Mouse (Mus musculus): ENCODE data around the gene Grin3a. TPM values are rescaled to one million over a fixed set of nuclear protein-coding genes. Genes with fewer than 3 reads are reported as not detected.

Gene Grin3a
- 10.9 and 16.9 TPM in 2 replicates for polyA plus RNA-seq (2012; rRNA removed)

DNA sequence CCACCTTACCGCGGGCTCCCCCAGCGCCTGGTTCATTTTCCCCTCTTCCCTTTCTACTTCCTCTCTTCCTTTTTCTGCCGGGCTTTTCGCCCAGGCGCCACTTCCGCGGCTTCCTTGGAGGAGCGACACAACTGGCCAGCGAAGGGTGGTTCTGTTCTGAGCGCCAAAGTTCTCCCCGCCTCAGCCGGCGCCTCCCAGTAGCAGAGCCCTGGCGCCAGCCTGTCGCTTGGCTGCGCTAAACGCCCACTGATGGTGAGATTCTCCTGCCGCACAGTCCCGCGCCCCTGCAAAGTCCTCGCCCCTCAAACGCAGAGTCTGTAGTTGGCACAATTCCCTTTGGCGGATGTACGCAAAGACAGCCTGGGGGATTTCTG is at the start of gene Grin3a:
TSS of gene Grin3a (minus strand) at position 133 of the 374 bp plus-strand sequence.
- peak; percentile 42 to 81 for DNase-seq (ENCODE audit: extremely low spot score in 1 of 2, low spot score in 1 of 2)

DNA sequence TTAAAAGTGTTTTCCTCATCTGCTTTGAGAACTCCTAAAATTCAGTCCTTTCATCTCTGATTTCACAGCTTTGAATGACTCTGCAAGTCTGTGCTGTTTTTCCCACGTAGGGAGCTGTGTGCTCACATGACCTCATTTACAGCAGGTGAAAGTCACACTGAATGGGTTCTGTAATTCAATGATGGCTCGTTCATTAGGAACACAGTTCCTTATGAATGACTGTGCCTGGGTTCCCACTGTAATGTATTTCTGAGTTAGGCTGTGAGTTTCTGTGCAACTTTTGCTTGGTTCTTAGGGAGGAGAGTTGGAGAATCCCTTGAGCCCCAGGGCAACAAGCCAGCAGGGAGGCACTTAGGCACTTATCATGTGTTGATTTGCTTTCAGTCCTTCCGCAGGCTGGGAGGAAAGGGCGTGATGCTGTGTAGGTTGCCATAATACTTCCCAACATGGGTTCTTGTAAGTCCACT is 46.3 kb upstream of the Grin3a start:
- no peak for DNase-seq (ENCODE audit: extremely low spot score in 1 of 2, low spot score in 1 of 2)

- no peak for DNase-seq (ENCODE audit: extremely low spot score in 1 of 2, low spot score in 1 of 2)
Measured at GRCm38 (mm10) chr4:49877084-49877483, 31.5 kb upstream of the Grin3a start.

DNA sequence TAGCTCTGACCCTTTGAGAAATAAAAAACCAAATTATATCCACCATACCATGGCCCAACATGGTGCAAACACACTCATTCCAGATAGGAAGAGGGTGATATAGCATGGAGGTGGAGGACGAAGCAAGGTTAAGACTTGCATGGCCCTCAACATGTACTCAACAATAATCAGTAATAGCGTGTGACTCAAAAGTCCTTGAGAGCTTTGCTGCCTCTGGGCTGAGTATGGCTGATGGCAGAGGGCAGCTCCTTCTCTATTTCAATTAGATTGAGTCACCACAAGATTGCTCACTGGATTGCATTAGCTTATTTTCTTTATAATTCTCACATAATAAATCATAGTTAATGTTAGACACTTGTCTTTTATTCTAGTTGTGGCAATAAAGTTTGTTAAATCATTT is 15.1 kb upstream of the Grin3a start:
- DNase-seq (ENCODE audit: extremely low spot score in 1 of 2, low spot score in 1 of 2): no peak

DNA sequence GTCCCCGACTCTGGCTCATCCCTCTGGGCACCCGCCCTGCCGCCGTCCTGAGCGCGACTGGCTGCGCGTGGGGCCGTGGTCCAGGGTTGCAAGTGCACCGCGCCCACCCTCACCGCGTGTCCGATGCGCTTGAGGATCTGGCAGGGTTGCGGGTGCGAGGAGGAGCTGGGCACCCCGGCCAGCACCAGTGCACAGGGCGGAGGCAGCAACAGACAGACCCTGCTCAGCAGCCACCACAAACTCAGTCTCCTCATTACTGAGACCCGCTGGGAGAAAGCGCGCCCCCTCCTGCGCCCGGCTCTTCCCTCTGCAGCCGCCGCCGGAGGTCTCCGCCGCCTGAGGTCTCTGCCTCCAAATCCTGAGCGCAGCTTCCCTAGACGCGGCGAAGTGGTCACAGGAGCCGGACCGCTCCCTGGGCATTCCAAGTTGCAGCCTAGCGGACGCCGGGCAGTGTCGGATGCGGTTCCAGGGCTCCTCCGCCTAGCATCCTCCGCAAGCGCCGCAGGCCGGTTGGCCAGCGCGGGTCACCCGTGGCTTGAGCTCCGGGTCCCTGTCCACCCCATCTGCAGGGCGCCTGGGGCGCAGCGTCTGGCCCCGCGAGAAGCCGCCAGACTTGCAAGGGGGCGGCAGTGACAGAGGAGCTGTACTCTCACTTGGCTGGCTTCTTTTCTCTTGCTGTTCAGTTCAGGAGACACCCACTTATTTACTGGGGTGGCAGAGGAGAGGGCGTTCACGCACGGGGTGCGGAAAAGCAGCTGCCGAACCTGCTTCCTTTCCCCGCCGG is 524 bp downstream of the Grin3a start:
- no peak for DNase-seq (ENCODE audit: extremely low spot score in 1 of 2, low spot score in 1 of 2)

DNA sequence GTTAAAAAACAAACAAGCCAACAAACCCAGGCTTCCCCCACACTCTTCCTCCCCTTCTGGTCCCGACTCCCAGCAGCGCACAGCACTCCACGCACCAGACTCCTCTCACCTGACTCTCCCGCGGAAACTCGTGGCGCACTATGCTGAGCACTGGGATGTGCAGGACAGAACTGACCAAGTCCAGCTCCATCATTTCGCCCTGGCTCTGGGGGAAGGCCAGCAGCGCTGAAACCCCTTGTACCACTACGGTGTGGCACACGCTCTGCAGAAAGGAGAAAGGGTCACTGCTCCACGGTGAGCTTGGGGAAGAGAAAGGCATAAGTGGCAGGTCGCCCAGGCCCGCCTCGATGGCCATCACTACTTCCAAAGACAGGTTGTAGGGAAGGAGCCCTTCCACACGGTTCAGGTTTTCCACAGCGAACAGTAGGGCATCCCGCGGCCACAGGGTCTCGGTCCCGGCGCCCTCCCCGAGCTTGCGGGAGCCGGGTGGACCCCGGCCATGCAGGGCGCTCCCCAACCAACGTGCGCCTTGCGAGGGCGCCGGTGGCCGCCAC is 1.2 kb downstream of the Grin3a start:
- peak in 1 of 2 experiments; percentile 43 for DNase-seq (ENCODE audit: extremely low spot score in 1 of 2, low spot score in 1 of 2)

DNA sequence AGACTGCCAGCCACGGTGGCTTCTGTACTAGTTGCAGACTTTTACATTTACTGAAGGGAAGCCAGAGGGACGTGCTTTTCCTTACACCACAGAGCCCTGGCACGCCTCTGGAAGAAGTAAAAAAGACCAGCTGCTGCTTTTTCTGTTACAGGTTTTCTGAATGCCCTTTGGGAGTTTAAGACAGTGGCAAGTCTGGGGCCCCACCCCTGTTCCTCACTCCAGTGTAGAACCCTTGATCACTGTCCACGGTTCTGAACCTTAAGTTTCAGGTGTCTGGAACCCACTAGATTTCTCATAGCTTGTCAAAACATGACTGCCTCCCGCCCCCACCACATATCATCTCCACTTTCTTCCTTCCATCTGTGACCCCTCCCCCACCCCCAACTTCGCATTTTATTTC is 1.8 kb downstream of the Grin3a start:
- DNase-seq (ENCODE audit: extremely low spot score in 1 of 2, low spot score in 1 of 2): peak in 1 of 2 experiments; percentile 8

GRCm38 (mm10) chr4:49832035-49832434 is 13.5 kb downstream of the Grin3a start:
- peak in 1 of 2 experiments; percentile 33 for DNase-seq (ENCODE audit: extremely low spot score in 1 of 2, low spot score in 1 of 2)

GRCm38 (mm10) chr4:49813852-49814251 is 31.7 kb downstream of the Grin3a start:
- DNase-seq (ENCODE audit: extremely low spot score in 1 of 2, low spot score in 1 of 2): no peak

GRCm38 (mm10) chr4:49806791-49807190 is 38.8 kb downstream of the Grin3a start:
- DNase-seq (ENCODE audit: extremely low spot score in 1 of 2, low spot score in 1 of 2): no peak

GRCm38 (mm10) chr4:49799338-49799737 is 46.2 kb downstream of the Grin3a start:
- no peak for DNase-seq (ENCODE audit: extremely low spot score in 1 of 2, low spot score in 1 of 2)

DNA sequence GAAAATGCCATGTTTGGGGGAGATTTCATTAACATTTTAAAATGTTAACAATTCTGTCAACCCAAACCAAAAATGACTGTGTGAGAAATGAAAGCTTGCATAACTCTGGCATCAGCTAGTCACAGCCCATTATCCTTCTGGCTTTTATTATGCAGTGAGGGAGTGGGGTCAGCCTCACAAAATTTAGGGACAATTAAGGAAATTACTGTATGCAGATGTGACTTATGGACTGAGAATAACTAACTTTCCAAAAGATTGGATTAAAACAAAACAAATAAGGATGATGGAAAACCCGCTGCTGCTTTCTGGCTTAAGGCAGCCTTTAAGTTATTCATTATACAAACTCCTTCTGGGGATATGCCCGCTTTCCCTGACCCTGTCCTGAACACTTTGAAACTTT is 56.6 kb downstream of the Grin3a start:
- no peak for DNase-seq (ENCODE audit: extremely low spot score in 1 of 2, low spot score in 1 of 2)

DNA sequence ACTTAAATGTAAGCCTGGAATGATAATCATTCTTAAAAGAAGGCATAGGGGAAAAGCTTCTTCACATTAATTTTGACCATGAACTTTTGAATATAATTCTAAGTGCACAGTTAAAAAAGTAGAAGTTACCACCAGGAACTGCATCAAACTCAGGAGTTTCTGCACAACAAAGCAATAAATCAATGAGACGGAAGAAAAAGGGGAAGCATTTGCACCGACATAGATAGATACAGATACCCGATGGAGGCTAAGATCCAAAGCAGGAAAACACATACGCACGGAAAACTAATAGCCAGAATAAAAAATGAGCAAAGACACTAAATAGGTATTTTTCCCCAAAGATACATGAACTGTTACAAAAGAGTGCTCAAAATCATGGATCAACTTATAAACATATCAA is 102.7 kb downstream of the Grin3a start:
- DNase-seq (ENCODE audit: extremely low spot score in 1 of 2, low spot score in 1 of 2): no peak

- no peak for DNase-seq (ENCODE audit: extremely low spot score in 1 of 2, low spot score in 1 of 2)
Measured at GRCm38 (mm10) chr4:49741942-49742341, 103.6 kb downstream of the Grin3a start.

- peak in 1 of 2 experiments; percentile 15 for DNase-seq (ENCODE audit: extremely low spot score in 1 of 2, low spot score in 1 of 2)
Measured at GRCm38 (mm10) chr4:49740796-49741766, 104.5 kb downstream of the Grin3a start.

DNA sequence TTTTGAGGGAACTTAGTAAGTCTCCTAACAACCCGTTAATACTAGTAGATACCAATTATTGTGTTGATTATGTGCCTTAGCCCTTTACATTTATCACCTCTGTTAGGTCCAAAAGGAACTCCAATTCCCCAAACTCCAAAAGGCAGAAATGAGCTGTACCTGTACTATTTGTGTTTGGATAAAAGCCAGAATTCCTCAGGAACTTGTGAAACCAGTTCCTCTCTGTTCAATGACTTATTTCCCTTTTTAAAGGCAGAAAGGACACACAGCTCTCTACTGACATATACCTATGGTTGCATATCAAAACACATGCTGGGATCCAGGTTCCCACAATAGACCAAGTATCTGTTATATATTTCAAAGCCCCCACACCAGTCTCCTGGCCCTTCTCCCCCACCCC is 106.0 kb downstream of the Grin3a start:
- no peak for DNase-seq (ENCODE audit: extremely low spot score in 1 of 2, low spot score in 1 of 2)

DNA sequence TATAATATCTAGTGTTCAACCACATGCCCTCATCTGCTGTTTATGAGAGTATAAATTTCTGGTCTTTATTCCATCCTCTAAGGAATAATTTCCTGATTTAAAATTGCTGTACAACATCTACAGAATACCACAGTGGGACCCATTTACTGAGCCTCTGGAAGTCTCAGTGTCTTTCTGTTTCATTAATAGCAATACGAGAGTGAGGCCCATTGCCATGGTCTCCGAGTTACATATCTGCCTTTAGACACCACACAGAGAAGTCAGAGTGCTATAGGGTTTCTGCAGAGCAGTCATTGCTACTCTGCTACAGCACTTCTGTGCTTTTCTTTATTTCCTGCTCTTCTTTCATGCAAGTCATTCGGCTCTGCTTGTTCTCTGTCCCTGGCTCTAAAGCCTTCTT is 116.2 kb downstream of the Grin3a start:
- DNase-seq (ENCODE audit: extremely low spot score in 1 of 2, low spot score in 1 of 2): no peak

- DNase-seq (ENCODE audit: extremely low spot score in 1 of 2, low spot score in 1 of 2): no peak
Measured at GRCm38 (mm10) chr4:49723908-49724307, 121.6 kb downstream of the Grin3a start.

GRCm38 (mm10) chr4:49691405-49692194 is 153.9 kb downstream of the Grin3a start:
- DNase-seq (ENCODE audit: extremely low spot score in 1 of 2, low spot score in 1 of 2): no peak

GRCm38 (mm10) chr4:49688594-49689288 is 156.8 kb downstream of the Grin3a start:
- peak in 1 of 2 experiments; percentile 73 for DNase-seq (ENCODE audit: extremely low spot score in 1 of 2, low spot score in 1 of 2)
